Mouse (Mus musculus) cerebellum, adult 2 months (tissue): ENCODE measurements at regions not wholly inside any gene's neighbourhood (a gene's known extent, or its start where the extent isn't known, plus 50 kb on each side); places are given as distances from the start of the nearest gene placed in this dataset.
A peak's percentile ranks its signal among the peaks of the same experiment; 100 is the strongest.
"Not testable (repeated sequence)": the region's sequence is repeated elsewhere in the genome, so short reads cannot be mapped to it uniquely, and the experiment has no call there.

Source experiments
- DNase-seq, 2 experiments: peaks; one replicate each; pipeline ENCODE4 v3.0.0; 2021
- H3K27ac ChIP-seq: fragments of 200-500 bp; 2 replicates; pipeline ENCODE4 v1.5.1; 2012; ENCODE audit warnings: low read length, control low read depth, inconsistent platforms; ENCODE audit not compliant: insufficient read depth
- H3K27me3 ChIP-seq: fragments of 200-500 bp; 2 replicates; pipeline ENCODE4 v1.6.1; 2012; ENCODE audit warnings: inconsistent platforms, mild to moderate bottlenecking, low read length, moderate library complexity; ENCODE audit not compliant: control insufficient read depth, insufficient read depth
- H3K4me1 ChIP-seq: fragments of 200-500 bp; 2 replicates; pipeline ENCODE4 v1.6.1; 2011; ENCODE audit warnings: low read length; ENCODE audit not compliant: control insufficient read depth, insufficient read depth
- H3K4me3 ChIP-seq: fragments of 200-500 bp; replicated peaks from 2 replicates; pipeline ENCODE3; 2011; ENCODE audit warnings: mild to moderate bottlenecking, low read depth, low read length, control low read depth; ENCODE audit not compliant: insufficient read depth
- CTCF ChIP-seq: fragments of 200-500 bp; IDR thresholded peaks from 2 replicates; pipeline ENCODE4 v1.5.1; 2011; ENCODE audit warnings: low read depth, mild to moderate bottlenecking, control low read depth, low read length, moderate library complexity, borderline replicate concordance; ENCODE audit not compliant: insufficient read depth
- POLR2A ChIP-seq: fragments of 200-500 bp; IDR thresholded peaks from 2 replicates; pipeline ENCODE4 v1.6.1; 2011; ENCODE audit warnings: low read length, control low read depth, borderline replicate concordance; ENCODE audit not compliant: insufficient read depth
- WGBS: fragments of 180-500 bp; shearing (Covaris S2); methylation state at CpG from one replicate; pipeline ENCODE4 v1.1.7; 2018; 5-methylcytosine and 5-hydroxymethylcytosine counted together

DNA sequence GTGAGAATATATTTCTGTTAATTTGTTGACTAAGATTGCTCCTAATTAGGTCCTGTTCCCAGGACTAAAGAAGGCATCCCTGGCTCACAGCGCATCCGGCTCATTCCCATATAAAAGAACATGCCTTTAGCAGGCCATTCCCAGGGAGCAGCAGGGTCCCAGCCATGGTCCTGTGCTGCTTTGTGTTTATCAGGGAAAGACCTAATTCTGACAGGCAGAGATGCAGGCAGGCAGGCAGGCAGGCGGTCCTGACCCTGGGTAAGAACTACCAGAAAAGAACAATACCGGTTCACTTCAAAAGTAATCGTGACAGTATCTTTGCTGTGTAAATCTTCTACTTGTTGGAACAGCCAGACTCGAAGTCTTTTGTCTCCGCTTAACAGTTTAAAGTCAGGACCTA, 97.3 kb upstream of the Arl4c start:
- 71% methylated on average over 7 of the region's 7 CpGs for WGBS
- H3K27me3 ChIP-seq, result no peaks in the 10 kb centered on the region
- TF ChIP-seq POLR2A (no peak), CTCF (no peak)
- H3K4me3 ChIP-seq, result no peak overlapping the region
- H3K27ac ChIP-seq, result no peak overlapping the region
- DNase-seq, result no peak
- H3K4me1 ChIP-seq, result peaks cover 4% of the 10 kb centered on the region; the same call in 1 of the 2 replicates

DNA sequence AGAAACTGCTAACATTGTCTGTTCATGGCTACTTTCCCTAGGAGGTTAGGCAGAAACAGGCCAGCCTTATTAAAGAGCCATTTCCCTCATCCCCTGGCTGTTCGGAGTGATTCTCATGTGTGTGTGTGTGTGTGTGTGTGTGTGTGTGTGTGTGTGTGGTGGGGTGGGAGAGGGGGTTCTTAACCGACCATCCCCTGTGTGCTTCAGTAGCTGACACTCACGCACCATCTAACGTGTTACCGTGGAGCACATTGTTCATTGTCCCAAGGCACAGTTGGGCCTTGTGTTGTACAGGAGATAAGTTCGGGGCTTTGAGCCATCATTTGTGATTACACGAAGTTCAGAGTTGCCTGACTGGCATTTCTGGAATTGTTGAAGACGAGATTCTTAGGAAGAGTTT, 97.8 kb upstream of the Arl4c start:
- TF ChIP-seq CTCF (no peak), POLR2A (no peak)
- no peak for DNase-seq
- H3K27ac ChIP-seq, result no peak overlapping the region
- no peaks in the 10 kb centered on the region for H3K27me3 ChIP-seq
- 53% methylated on average over 8 of the region's 8 CpGs for WGBS
- H3K4me1 ChIP-seq, result peaks cover 4% of the 10 kb centered on the region; the same call in 1 of the 2 replicates
- H3K4me3 ChIP-seq, result no peak overlapping the region

DNA sequence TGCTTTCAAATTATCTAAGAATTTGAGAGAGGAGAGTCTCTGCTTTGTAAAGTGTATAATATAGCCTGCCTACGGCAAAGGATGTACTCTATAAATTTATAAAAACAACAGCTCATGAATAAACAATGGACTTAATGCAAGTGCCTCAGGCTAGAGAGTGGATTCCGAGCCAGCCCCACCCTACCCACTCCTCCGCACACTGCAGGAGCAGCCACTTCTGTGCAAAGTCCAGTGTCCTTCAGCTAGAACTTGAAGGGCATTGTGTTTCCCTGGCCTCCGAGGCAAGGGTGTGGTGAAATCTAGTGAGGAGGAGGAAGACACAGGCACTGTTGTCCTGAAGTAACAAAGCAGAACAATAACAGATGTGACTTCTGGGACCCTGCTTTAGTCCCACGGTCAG, 98.4 kb upstream of the Arl4c start:
- WGBS, result 72% methylated on average over 5 of the region's 5 CpGs
- Histone ChIP-seq H3K4me1 (peaks cover 2% of the 10 kb centered on the region; the same call in 1 of the 2 replicates), H3K4me3 (no peak overlapping the region), H3K27ac (no peak overlapping the region), H3K27me3 (no peaks in the 10 kb centered on the region)
- DNase-seq, result no peak
- TF ChIP-seq CTCF (no peak), POLR2A (no peak)

DNA sequence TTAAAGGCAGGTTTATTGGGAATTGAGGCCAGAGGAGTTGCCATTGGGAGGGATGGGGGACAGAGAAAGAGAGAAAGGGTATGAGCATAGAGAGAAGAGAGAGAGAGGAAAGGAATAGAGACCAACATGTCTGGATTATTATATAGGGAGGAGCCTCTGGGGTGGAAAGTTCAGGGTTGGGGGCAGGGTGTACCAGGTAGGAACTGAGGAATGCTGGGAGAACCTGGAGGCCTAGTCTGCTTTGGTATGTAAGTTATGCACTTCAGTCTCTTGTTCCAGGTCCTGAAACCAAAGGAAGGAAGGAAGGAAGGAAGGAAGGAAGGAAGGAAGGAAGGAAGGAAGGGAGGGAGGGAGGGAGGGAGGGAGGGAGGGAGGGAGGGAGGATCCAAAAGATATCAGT, 99.1 kb upstream of the Arl4c start:
- not testable (repeated sequence) for H3K27me3 ChIP-seq, H3K27ac ChIP-seq, DNase-seq, H3K4me1 ChIP-seq, H3K4me3 ChIP-seq

DNA sequence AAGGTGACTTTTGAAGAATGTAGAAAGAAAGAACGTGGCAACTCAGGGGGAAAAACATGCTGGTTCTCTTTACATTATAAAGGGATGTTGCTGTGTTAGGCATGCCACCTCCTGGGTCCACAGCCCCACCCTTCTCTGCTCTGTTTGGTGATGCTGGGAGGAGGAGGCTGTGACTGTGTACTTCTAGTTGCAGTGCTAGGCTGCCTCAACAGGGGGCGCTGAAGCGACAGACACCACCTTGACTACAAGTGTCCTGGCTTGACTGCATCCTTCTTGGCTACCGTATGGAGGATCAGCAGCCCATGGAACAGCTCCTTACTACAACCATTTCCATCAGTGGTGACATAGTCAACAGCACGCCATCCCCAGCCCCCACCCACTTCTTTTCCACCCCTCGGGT, 104.9 kb upstream of the Arl4c start:
- peak in 1 of 2 experiments; percentile 30 for DNase-seq
- Histone ChIP-seq H3K27ac (no peak overlapping the region), H3K4me3 (no peak overlapping the region), H3K27me3 (no peaks in the 10 kb centered on the region), H3K4me1 (no peaks in the 10 kb centered on the region)
- peak; percentile 47; the same call in 1 of the 2 replicates for TF ChIP-seq CTCF
- TF ChIP-seq POLR2A, result no peak
- WGBS, result 54% methylated on average over 6 of the region's 6 CpGs

DNA sequence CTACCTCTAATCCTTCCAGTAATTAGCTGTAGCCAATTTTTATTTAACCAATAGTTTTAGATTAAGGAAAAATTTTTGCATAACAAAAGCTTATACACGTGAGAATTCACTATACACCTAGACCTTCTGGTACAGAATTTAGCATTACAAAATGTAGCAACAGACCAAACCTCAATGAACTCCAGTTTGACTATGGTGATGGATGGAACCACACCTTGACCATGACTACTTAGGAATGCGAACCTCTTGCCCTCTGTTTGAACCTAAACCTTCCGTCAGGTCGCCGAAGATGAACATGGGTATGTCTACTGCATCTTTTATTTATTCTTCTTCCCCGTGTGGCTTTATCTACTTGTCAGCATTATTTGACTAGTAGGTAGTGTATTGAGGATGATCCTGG, 105.9 kb upstream of the Arl4c start:
- Histone ChIP-seq H3K4me1 (no peaks in the 10 kb centered on the region), H3K4me3 (no peak overlapping the region), H3K27me3 (no peaks in the 10 kb centered on the region), H3K27ac (no peak overlapping the region)
- 90% methylated on average over 6 of the region's 6 CpGs for WGBS
- DNase-seq, result no peak
- no peak for TF ChIP-seq CTCF
- no peak for TF ChIP-seq POLR2A

DNA sequence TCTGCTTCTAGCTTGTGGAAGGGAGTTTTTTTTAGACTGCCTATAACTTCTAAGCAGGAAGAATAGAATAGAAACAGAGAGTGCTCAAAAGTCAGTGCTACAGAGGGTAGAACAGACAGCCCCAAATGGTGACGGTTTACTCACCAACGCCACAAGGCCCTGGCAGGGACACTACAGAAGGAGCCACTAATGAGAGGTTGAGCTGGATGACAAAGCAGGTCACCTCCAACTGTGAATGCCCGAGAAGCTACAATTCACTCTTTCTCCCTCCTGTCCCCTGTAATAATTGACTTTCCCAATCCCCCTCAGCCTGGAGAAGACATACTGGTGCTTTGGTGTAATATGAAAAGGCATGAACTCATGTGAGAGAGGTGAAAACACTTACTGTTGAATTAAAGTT, 106.5 kb upstream of the Arl4c start:
- 56% methylated on average over 3 of the region's 3 CpGs for WGBS
- Histone ChIP-seq H3K27me3 (no peaks in the 10 kb centered on the region), H3K4me3 (no peak overlapping the region), H3K4me1 (no peaks in the 10 kb centered on the region), H3K27ac (no peak overlapping the region)
- no peak for DNase-seq
- TF ChIP-seq POLR2A (no peak), CTCF (no peak)

DNA sequence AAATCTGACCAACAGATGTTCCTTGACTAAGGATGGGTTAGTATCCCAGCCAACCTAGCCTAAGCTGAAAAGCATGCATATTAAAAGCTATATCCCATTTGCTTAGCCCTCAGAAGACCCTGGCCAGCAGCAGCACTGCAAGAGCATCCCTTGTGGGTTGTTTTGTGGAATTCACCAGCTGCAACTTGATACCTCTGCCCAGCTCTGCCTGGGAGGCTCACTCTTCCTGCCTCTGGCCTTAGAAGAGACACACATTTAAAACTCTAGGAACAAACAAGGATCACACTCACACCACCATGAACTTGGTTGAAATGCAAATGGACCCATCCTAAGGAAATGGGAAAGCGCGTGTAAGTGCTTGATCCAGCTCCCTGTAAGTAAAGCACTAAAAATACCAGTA, 107.7 kb upstream of the Arl4c start:
- Histone ChIP-seq H3K27me3 (no peaks in the 10 kb centered on the region), H3K4me3 (no peak overlapping the region), H3K4me1 (no peaks in the 10 kb centered on the region), H3K27ac (no peak overlapping the region)
- no peak for TF ChIP-seq CTCF
- TF ChIP-seq POLR2A, result no peak
- no peak for DNase-seq
- WGBS, result 79% methylated on average over 2 of the region's 2 CpGs

DNA sequence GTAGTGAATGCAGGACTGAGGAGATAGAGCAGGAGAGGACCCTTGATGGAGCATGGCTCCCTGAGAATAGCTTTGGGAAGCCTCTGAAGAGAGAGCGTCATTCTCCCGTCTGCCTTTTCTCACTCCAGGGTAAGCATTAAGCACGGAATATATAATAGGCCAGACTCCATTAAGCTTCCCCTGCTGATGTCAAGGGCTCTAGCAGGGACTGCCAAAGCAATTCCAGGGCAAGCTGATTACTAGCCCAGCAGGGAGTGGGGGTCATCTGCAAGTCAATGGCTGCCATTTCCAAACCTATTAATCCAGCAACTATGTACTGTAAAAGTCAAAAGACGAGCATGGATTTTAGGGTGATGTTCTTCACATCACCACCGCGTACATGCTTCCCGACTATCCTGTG, 111.2 kb upstream of the Arl4c start:
- no peak for DNase-seq
- WGBS, result 58% methylated on average over 7 of the region's 7 CpGs
- Histone ChIP-seq H3K27me3 (no peaks in the 10 kb centered on the region), H3K27ac (no peak overlapping the region), H3K4me1 (no peaks in the 10 kb centered on the region), H3K4me3 (no peak overlapping the region)
- TF ChIP-seq CTCF (no peak), POLR2A (no peak)

DNA sequence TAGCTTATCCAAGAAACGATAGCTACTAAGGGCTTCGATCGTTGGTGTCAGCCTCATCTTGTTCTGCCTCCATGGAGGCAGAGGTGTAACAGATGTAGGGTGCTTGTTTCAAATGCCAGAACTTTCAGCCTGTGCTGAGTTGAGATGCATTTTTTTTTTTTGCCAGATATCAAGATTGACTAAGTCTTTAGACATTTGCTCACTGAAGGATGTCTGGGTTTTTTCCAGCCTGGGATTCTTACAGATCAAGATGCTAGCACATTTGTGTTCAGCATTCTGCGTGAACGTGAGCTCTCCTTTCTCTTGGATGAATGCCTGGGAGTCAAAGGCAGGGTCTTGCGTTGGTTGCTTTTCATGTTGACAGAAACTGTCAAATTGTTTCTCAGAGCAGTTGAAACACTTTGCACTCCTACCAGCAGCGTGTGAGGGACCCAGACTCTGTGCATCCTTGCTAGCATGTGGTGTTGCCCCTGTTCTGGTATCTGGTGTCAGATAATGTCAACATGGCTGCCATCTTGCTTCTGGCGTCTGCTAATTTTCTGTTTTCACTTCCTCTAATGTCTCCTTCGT, 114.4 kb upstream of the Arl4c start:
- Histone ChIP-seq H3K27ac (no peak overlapping the region), H3K4me1 (no peaks in the 10 kb centered on the region), H3K27me3 (no peaks in the 10 kb centered on the region), H3K4me3 (no peak overlapping the region)
- TF ChIP-seq POLR2A (no peak), CTCF (no peak)
- no peak for DNase-seq
- WGBS, result 81% methylated on average over 9 of the region's 9 CpGs
